Comparison of ENCODE assay signal across 8 mouse cellular contexts in the genomic region with DNA sequence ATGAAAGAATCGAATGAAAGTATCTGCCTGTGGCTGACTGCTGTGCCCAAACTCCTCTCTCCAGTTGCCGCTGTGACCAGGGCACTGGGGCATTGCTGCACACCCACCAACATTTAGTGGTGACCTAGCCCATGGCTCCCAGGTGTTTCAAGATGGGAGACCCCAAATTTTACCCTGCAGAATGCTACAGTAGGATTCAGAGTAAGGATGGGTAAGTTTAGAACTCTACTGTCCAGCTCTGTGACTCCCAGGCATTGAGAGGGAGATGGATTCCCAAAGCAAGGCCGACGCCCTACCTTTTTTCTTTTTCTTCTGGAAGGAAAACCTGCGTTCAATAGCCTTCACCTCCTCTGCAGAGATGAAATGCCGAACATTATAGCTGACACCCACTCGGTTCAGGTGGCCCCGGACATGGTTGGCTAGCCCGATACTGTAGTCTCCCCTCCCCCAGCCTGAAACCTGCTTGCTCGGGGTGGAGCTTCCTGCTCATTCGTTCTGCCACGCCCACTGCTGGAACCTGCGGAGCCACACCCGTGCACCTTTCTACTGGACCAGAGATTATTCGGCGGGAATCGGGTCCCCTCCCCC. TPM values are rescaled to one million over a fixed set of nuclear protein-coding genes. Genes with fewer than 3 reads are reported as not detected.
DNase-seq lines count a peak whose midpoint lies in the region; ATAC-seq lines count a peak whose summit lies in the region.

No protein-coding gene starts in this region.

- no peaks in the 10 kb centered on the region for H3K36me3 ChIP-seq in lung, embryonic 15.5 days
- H3K36me3 ChIP-seq in forebrain, embryonic 12.5 days (replicated peaks) = no peaks in the 10 kb centered on the region
- 0 out of 2 replicates have a peak, but pooled peaks cover 3% of the 10 kb centered on the region for H3K36me3 ChIP-seq in stomach, embryonic 15.5 days

- H3K4me1 ChIP-seq in lung, embryonic 15.5 days = peaks cover 9% of the 10 kb centered on the region
- peaks cover 15% of the 10 kb centered on the region for H3K4me1 ChIP-seq in forebrain, embryonic 12.5 days
- H3K4me1 ChIP-seq in stomach, embryonic 15.5 days = peaks cover 5% of the 10 kb centered on the region; the same call in 1 of the 2 replicates

- H3K4me3 ChIP-seq in lung, embryonic 15.5 days = peak overlapping the region; percentile 41
- peak overlapping the region; percentile 31 for H3K4me3 ChIP-seq in forebrain, embryonic 12.5 days (replicated peaks)
- peak overlapping the region; percentile 38 for H3K4me3 ChIP-seq in stomach, embryonic 15.5 days (replicated peaks)

- 17% methylated on average over 13 of the region's 17 CpGs for WGBS in lung, embryonic 15.5 days
- 12% methylated on average over 13 of the region's 17 CpGs for WGBS in forebrain, embryonic 12.5 days
- WGBS in stomach, embryonic 15.5 days = 17% methylated on average over 12 of the region's 17 CpGs

- ATAC-seq in lung, embryonic 15.5 days (ENCODE audit: borderline replicate concordance, extremely low read depth, low FRiP score, low TSS enrichment) = peak; percentile 64; the same call in 1 of the 2 replicates
- ATAC-seq in forebrain, embryonic 12.5 days (ENCODE audit: low FRiP score) = peak; percentile 47; the same call in 1 of the 2 replicates
- ATAC-seq in stomach, embryonic 15.5 days (ENCODE audit: insufficient read depth, low FRiP score, low read depth) = peak; percentile 73

- no peaks in the 10 kb centered on the region for H3K27me3 ChIP-seq in lung, embryonic 15.5 days
- H3K27me3 ChIP-seq in forebrain, embryonic 12.5 days = no peaks in the 10 kb centered on the region
- no peaks in the 10 kb centered on the region for H3K27me3 ChIP-seq in stomach, embryonic 15.5 days (replicated peaks)

- peak overlapping the region; percentile 16 for H3K27ac ChIP-seq in lung, embryonic 15.5 days
- H3K27ac ChIP-seq in forebrain, embryonic 12.5 days = 0 out of 2 replicates have a peak overlapping the region, but pooled peaks have one; percentile 46
- H3K27ac ChIP-seq in stomach, embryonic 15.5 days = peak overlapping the region; percentile 63

- no peak for DNase-seq in lung, postnatal 14 days
- peak; percentile 73 for DNase-seq in liver
- no peak for DNase-seq in cerebellum, adult 9-10 months
- DNase-seq in spleen, adult 18-20 months = no peak
- DNase-seq in thymus, postnatal 36 days = no peak

- H3K9ac ChIP-seq in lung, embryonic 15.5 days = peak overlapping the region; percentile 32
- H3K9ac ChIP-seq in forebrain, embryonic 12.5 days = no peak overlapping the region
- no peak overlapping the region for H3K9ac ChIP-seq in stomach, embryonic 15.5 days

- no peaks in the 10 kb centered on the region for H3K9me3 ChIP-seq in lung, embryonic 15.5 days
- H3K9me3 ChIP-seq in forebrain, embryonic 12.5 days = no peaks in the 10 kb centered on the region
- no peaks in the 10 kb centered on the region for H3K9me3 ChIP-seq in stomach, embryonic 15.5 days

- H3K4me2 ChIP-seq in lung, embryonic 15.5 days = peak overlapping the region; percentile 49
- H3K4me2 ChIP-seq in forebrain, embryonic 12.5 days = peak overlapping the region; percentile 49
- H3K4me2 ChIP-seq in stomach, embryonic 15.5 days = peak overlapping the region; percentile 44

RNA-seq across cellular contexts. Expression of a gene that starts 18.7 kb away (rescaled TPM):
- 85.0 and 104 TPM in 2 replicates for polyA plus RNA-seq in lung, embryonic 15.5 days (2015; fragmentation: Nextera tagmentation; extraction: Ambion mirVana)
- polyA plus RNA-seq in forebrain, embryonic 12.5 days (2016; fragmentation: Nextera tagmentation; extraction: Ambion mirVana) = 110 TPM in 2 replicates
- 83.5 and 91.1 TPM in 2 replicates for polyA plus RNA-seq in stomach, embryonic 15.5 days (2015; fragmentation: Nextera tagmentation; extraction: Ambion mirVana)

RNA-seq across cellular contexts. Expression of a gene that starts 20.2 kb away (rescaled TPM):
- polyA plus RNA-seq in lung, embryonic 15.5 days (2015; fragmentation: Nextera tagmentation; extraction: Ambion mirVana) = 24.9 and 26.9 TPM in 2 replicates
- polyA plus RNA-seq in forebrain, embryonic 12.5 days (2016; fragmentation: Nextera tagmentation; extraction: Ambion mirVana) = 40.3 and 44.3 TPM in 2 replicates
- 26.2 and 31.2 TPM in 2 replicates for polyA plus RNA-seq in stomach, embryonic 15.5 days (2015; fragmentation: Nextera tagmentation; extraction: Ambion mirVana)

RNA-seq across cellular contexts. Expression of a gene that starts 34.3 kb away (rescaled TPM):
- 1.7 and 5.5 TPM in 2 replicates for polyA plus RNA-seq in lung, embryonic 15.5 days (2015; fragmentation: Nextera tagmentation; extraction: Ambion mirVana)
- polyA plus RNA-seq in forebrain, embryonic 12.5 days (2016; fragmentation: Nextera tagmentation; extraction: Ambion mirVana) = 0.41 and 0.77 TPM in 2 replicates
- polyA plus RNA-seq in stomach, embryonic 15.5 days (2015; fragmentation: Nextera tagmentation; extraction: Ambion mirVana) = 2.1 TPM in 2 replicates

RNA-seq across cellular contexts. Expression of a gene that starts 48.0 kb away (rescaled TPM):
- polyA plus RNA-seq in lung, embryonic 15.5 days (2015; fragmentation: Nextera tagmentation; extraction: Ambion mirVana) = 87.1 and 101 TPM in 2 replicates
- polyA plus RNA-seq in forebrain, embryonic 12.5 days (2016; fragmentation: Nextera tagmentation; extraction: Ambion mirVana) = 143 and 145 TPM in 2 replicates
- 86.1 and 98.3 TPM in 2 replicates for polyA plus RNA-seq in stomach, embryonic 15.5 days (2015; fragmentation: Nextera tagmentation; extraction: Ambion mirVana)

RNA-seq across cellular contexts. Expression of a gene that starts 54.9 kb away (rescaled TPM):
- 0.26 and 1.2 TPM in 2 replicates for polyA plus RNA-seq in lung, embryonic 15.5 days (2015; fragmentation: Nextera tagmentation; extraction: Ambion mirVana)
- not detected in 2 replicates for polyA plus RNA-seq in forebrain, embryonic 12.5 days (2016; fragmentation: Nextera tagmentation; extraction: Ambion mirVana)
- 0.26 and 0.45 TPM in 2 replicates for polyA plus RNA-seq in stomach, embryonic 15.5 days (2015; fragmentation: Nextera tagmentation; extraction: Ambion mirVana)
